Mouse (Mus musculus) cerebellum, adult 2 months (tissue): Measurements from ENCODE around the gene Castor1. TPM values are rescaled to one million over a fixed set of nuclear protein-coding genes. Genes with fewer than 3 reads are reported as not detected.
A peak's percentile ranks its signal among the peaks of the same experiment; 100 is the strongest.

Experiments used
- DNase-seq, 2 experiments: peaks; one replicate each; pipeline ENCODE4 v3.0.0; 2021
- H3K27ac ChIP-seq: fragments of 200-500 bp; 2 replicates; pipeline ENCODE4 v1.5.1; 2012; ENCODE audit warnings: low read length, control low read depth, inconsistent platforms; ENCODE audit not compliant: insufficient read depth
- H3K27me3 ChIP-seq: fragments of 200-500 bp; 2 replicates; pipeline ENCODE4 v1.6.1; 2012; ENCODE audit warnings: inconsistent platforms, mild to moderate bottlenecking, low read length, moderate library complexity; ENCODE audit not compliant: control insufficient read depth, insufficient read depth
- H3K4me1 ChIP-seq: fragments of 200-500 bp; 2 replicates; pipeline ENCODE4 v1.6.1; 2011; ENCODE audit warnings: low read length; ENCODE audit not compliant: control insufficient read depth, insufficient read depth
- H3K4me3 ChIP-seq: fragments of 200-500 bp; replicated peaks from 2 replicates; pipeline ENCODE3; 2011; ENCODE audit warnings: mild to moderate bottlenecking, low read depth, low read length, control low read depth; ENCODE audit not compliant: insufficient read depth
- CTCF ChIP-seq: fragments of 200-500 bp; IDR thresholded peaks from 2 replicates; pipeline ENCODE4 v1.5.1; 2011; ENCODE audit warnings: low read depth, mild to moderate bottlenecking, control low read depth, low read length, moderate library complexity, borderline replicate concordance; ENCODE audit not compliant: insufficient read depth
- POLR2A ChIP-seq: fragments of 200-500 bp; IDR thresholded peaks from 2 replicates; pipeline ENCODE4 v1.6.1; 2011; ENCODE audit warnings: low read length, control low read depth, borderline replicate concordance; ENCODE audit not compliant: insufficient read depth
- WGBS: fragments of 180-500 bp; shearing (Covaris S2); methylation state at CpG from one replicate; pipeline ENCODE4 v1.1.7; 2018; 5-methylcytosine and 5-hydroxymethylcytosine counted together
- polyA plus RNA-seq: library from polyadenylated mRNA; depleted of rRNA; stranded (reverse); fragments of >200 nt; gene quantifications from 2 replicates; pipeline ENCODE4 v1.2.3, GENCODE M21; 2012

The Castor1 gene
- polyA plus RNA-seq, 1 experiment, result 5.6 TPM

GRCm38 (mm10) chr11:4261188-4261494 lies 43.1 kb downstream of the Castor1 start:
- WGBS, result 63% methylated on average over 7 of the region's 7 CpGs
- Histone ChIP-seq H3K4me1 (peaks cover 10% of the 10 kb centered on the region; the same call in 1 of the 2 replicates), H3K27ac (no peak overlapping the region), H3K27me3 (no peaks in the 10 kb centered on the region; the same call in 1 of the 2 replicates), H3K4me3 (no peak overlapping the region)
- DNase-seq, result peak; percentile 26 to 49
- peak; percentile 45 for TF ChIP-seq CTCF
- TF ChIP-seq POLR2A, result no peak

- 38% methylated on average over 5 of the region's 5 CpGs for WGBS
- H3K4me1 ChIP-seq, result peaks cover 10% of the 10 kb centered on the region; the same call in 1 of the 2 replicates
- H3K27me3 ChIP-seq, result no peaks in the 10 kb centered on the region; the same call in 1 of the 2 replicates
- no peak overlapping the region for H3K27ac ChIP-seq
- H3K4me3 ChIP-seq, result no peak overlapping the region
- peak in 1 of 2 experiments; percentile 17 for DNase-seq
- TF ChIP-seq POLR2A (no peak), CTCF (no peak)
Measured at GRCm38 (mm10) chr11:4261969-4262368, 43.9 kb downstream of the Castor1 start.

- H3K27me3 ChIP-seq, result no peaks in the 10 kb centered on the region; the same call in 1 of the 2 replicates
- 20% methylated on average over 7 of the region's 7 CpGs for WGBS
- no peak overlapping the region for H3K4me3 ChIP-seq
- no peak overlapping the region for H3K27ac ChIP-seq
- no peak for TF ChIP-seq CTCF
- TF ChIP-seq POLR2A, result no peak
- no peak for DNase-seq
- peaks cover 10% of the 10 kb centered on the region; the same call in 1 of the 2 replicates for H3K4me1 ChIP-seq
Measured at GRCm38 (mm10) chr11:4262847-4263246, 44.8 kb downstream of the Castor1 start.

- Histone ChIP-seq H3K4me3 (no peak overlapping the region), H3K27me3 (no peaks in the 10 kb centered on the region; the same call in 1 of the 2 replicates), H3K27ac (no peak overlapping the region), H3K4me1 (peaks cover 10% of the 10 kb centered on the region; the same call in 1 of the 2 replicates)
- DNase-seq, result no peak
- 38% methylated on average over 1 of the region's 1 CpGs for WGBS
- TF ChIP-seq POLR2A (no peak), CTCF (no peak)
Measured at GRCm38 (mm10) chr11:4263296-4263695, 45.3 kb downstream of the Castor1 start.

GRCm38 (mm10) chr11:4264066-4264465 lies 46.0 kb downstream of the Castor1 start:
- no peak for DNase-seq

GRCm38 (mm10) chr11:4266271-4267201 lies 48.5 kb downstream of the Castor1 start:
- 1% methylated on average over 61 of the region's 61 CpGs for WGBS

More at GRCm38 (mm10) chr11:4264066-4264465, 46.0 kb downstream of the Castor1 start:
- WGBS, result 82% methylated on average over 7 of the region's 7 CpGs
- H3K27ac ChIP-seq, result no peak overlapping the region
- TF ChIP-seq POLR2A (no peak), CTCF (no peak)
- H3K27me3 ChIP-seq, result no peaks in the 10 kb centered on the region; the same call in 1 of the 2 replicates
- H3K4me3 ChIP-seq, result no peak overlapping the region
- peaks cover 10% of the 10 kb centered on the region; the same call in 1 of the 2 replicates for H3K4me1 ChIP-seq

GRCm38 (mm10) chr11:4267202-4267578 lies 49.2 kb downstream of the Castor1 start:
- Histone ChIP-seq H3K4me1 (no peaks in the 10 kb centered on the region), H3K27me3 (no peaks in the 10 kb centered on the region; the same call in 1 of the 2 replicates), H3K4me3 (peak overlapping the region; percentile 52), H3K27ac (no peak overlapping the region)
- DNase-seq, result no peak
- TF ChIP-seq POLR2A, result no peak
- whole genome bisulfite sequencing, result 25% methylated on average over 13 of the region's 13 CpGs

More at GRCm38 (mm10) chr11:4266271-4267201, 48.5 kb downstream of the Castor1 start:
- Histone ChIP-seq H3K4me1 (no peaks in the 10 kb centered on the region), H3K27me3 (no peaks in the 10 kb centered on the region; the same call in 1 of the 2 replicates), H3K27ac (no peak overlapping the region), H3K4me3 (peak overlapping the region; percentile 52)
- no peak for TF ChIP-seq CTCF
- no peak for TF ChIP-seq POLR2A
- DNase-seq, result peak; percentile 45 to 48

GRCm38 (mm10) chr11:4268500-4268899 lies 50.5 kb downstream of the Castor1 start:
- H3K4me1 ChIP-seq, result no peaks in the 10 kb centered on the region
- H3K27ac ChIP-seq, result no peak overlapping the region
- 93% methylated on average over 6 of the region's 6 CpGs for WGBS
- TF ChIP-seq CTCF (no peak), POLR2A (no peak)
- no peak overlapping the region for H3K4me3 ChIP-seq
- no peaks in the 10 kb centered on the region; the same call in 1 of the 2 replicates for H3K27me3 ChIP-seq
- no peak for DNase-seq
